Mouse (Mus musculus): ENCODE data around the gene Slc13a5. TPM values are rescaled to one million over a fixed set of nuclear protein-coding genes. Genes with fewer than 3 reads are reported as not detected.

Gene Slc13a5
- total and polyA plus RNA-seq, 3 experiments: not detected

DNA sequence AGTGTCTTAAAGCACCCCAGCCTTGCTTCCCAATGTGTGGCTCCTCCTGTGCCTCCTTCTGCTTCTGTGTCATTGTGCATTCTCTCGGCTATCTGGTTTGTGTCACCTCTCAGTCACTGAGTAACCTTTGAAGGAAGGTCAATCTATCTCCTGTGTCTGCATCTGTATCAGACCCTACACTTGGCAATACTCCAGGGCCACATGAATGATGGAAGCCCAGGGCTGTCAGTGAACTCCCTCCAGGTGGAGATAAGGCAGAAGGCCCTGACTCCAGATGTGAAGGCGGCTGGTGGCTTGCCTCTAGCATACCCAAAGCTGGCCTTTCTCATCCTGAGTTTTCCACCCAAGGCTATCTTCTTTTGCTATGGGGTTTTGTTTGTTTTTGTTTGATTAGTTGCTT lies 42.0 kb upstream of the Slc13a5 start:
- Histone ChIP-seq H3K27ac (ENCODE audit: control insufficient read depth, low read depth, low read length) (no peak overlapping the region), H3K9me3 (replicated peaks; ENCODE audit: insufficient read depth, low read length) (no peaks in the 10 kb centered on the region), H3K27me3 (ENCODE audit: control insufficient read depth in 1 of 2, insufficient read depth in 2 of 2, low read length in 2 of 2) (no peaks in the 10 kb centered on the region), H3K9ac (ENCODE audit: control insufficient read depth, low read depth, low read length, poor library complexity, severe bottlenecking) (no peak overlapping the region), H3K36me3 (ENCODE audit: control insufficient read depth in 1 of 2, insufficient read depth in 2 of 2, low read length in 2 of 2) (peaks cover 0 to 23% of the 10 kb centered on the region in 2 experiments; a peak in 2 of 4 replicates), H3K4me1 (ENCODE audit: control insufficient read depth in 1 of 2, insufficient read depth in 2 of 2, low read length in 2 of 2) (peaks cover 6 to 31% of the 10 kb centered on the region in 2 experiments), H3K79me2 (ENCODE audit: control insufficient read depth, insufficient read depth, low read length, poor library complexity) (no peaks in the 10 kb centered on the region), H3K4me3 (ENCODE audit: control insufficient read depth in 1 of 2, insufficient read depth in 1 of 2, low read depth in 2 of 2, low read length in 2 of 2) (no peak overlapping the region)
- DNase-seq (ENCODE audit: low read depth, low spot score): peak; percentile 82
- peak; percentile 43; the same call in 1 of the 2 replicates for TF ChIP-seq SIN3A (IDR thresholded peaks at IDR 0.05; ENCODE audit: low read length)
- no peak for TF ChIP-seq USF2 (IDR thresholded peaks at IDR 0.05; ENCODE audit: borderline replicate concordance in 1 of 2, insufficient read depth in 1 of 2, low read depth in 1 of 2, low read length in 2 of 2)
- no peak for TF ChIP-seq ZC3H11A (IDR thresholded peaks at IDR 0.05; ENCODE audit: low read depth, low read length)
- TF ChIP-seq NELFE (IDR thresholded peaks at IDR 0.05; ENCODE audit: low read depth, low read length): no peak
- no peak for TF ChIP-seq MAFK (IDR thresholded peaks at IDR 0.05; ENCODE audit: borderline replicate concordance, low read depth, low read length)
- no peak for TF ChIP-seq JUND (IDR thresholded peaks at IDR 0.05; ENCODE audit: low read depth, low read length)
- TF ChIP-seq CHD2 (IDR thresholded peaks at IDR 0.05; ENCODE audit: low read length): no peak
- no peak for TF ChIP-seq MAZ (IDR thresholded peaks at IDR 0.05; ENCODE audit: low read depth, low read length)
- TF ChIP-seq TBP (IDR thresholded peaks at IDR 0.05; ENCODE audit: low read depth, low read length): no peak
- TF ChIP-seq GABPA (IDR thresholded peaks at IDR 0.05; ENCODE audit: low read depth, low read length): no peak
- TF ChIP-seq SMC3 (IDR thresholded peaks at IDR 0.05; ENCODE audit: low read depth, low read length): no peak
- no peak for TF ChIP-seq MYC (IDR thresholded peaks at IDR 0.05; ENCODE audit: low read depth, low read length)
- peak; percentile 66 to 72; a peak in 3 of 4 replicates for TF ChIP-seq EP300 (IDR thresholded peaks at IDR 0.05; ENCODE audit: low read depth in 1 of 2, low read length in 2 of 2)
- no peak for TF ChIP-seq BHLHE40 (IDR thresholded peaks at IDR 0.05; ENCODE audit: borderline replicate concordance, low read depth, low read length)
- no peak for TF ChIP-seq NRF1 (IDR thresholded peaks at IDR 0.05; ENCODE audit: insufficient read depth, low read depth, low read length, poor library complexity, severe bottlenecking)
- no peak for TF ChIP-seq ZNF384 (IDR thresholded peaks at IDR 0.05; ENCODE audit: low read depth, low read length)
- peak; percentile 76 for TF ChIP-seq TCF12 (IDR thresholded peaks at IDR 0.05; ENCODE audit: low read depth, low read length)
- TF ChIP-seq MYB (IDR thresholded peaks at IDR 0.05; ENCODE audit: low read depth, low read length): no peak
- TF ChIP-seq CTCF (IDR thresholded peaks at IDR 0.05 in 2 of 3, conservative IDR thresholded peaks at IDR 0.05 in 1 of 3; ENCODE audit: control insufficient read depth in 1 of 3, insufficient read depth in 1 of 3, low read depth in 2 of 3, low read length in 3 of 3, poor library complexity in 1 of 3, severe bottlenecking in 1 of 3): no peak
- no peak for TF ChIP-seq POLR2A (IDR thresholded peaks at IDR 0.05; ENCODE audit: control insufficient read depth in 1 of 2, insufficient read depth in 1 of 2, low read depth in 1 of 2, low read length in 2 of 2, poor library complexity in 1 of 2)
- peak; percentile 93 for TF ChIP-seq ETS1 (IDR thresholded peaks at IDR 0.05; ENCODE audit: low read depth, low read length)
- no peak for TF ChIP-seq ZKSCAN1 (IDR thresholded peaks at IDR 0.05; ENCODE audit: low read depth, low read length)
- no peak for TF ChIP-seq ZMIZ1 (IDR thresholded peaks at IDR 0.05; ENCODE audit: low read depth, low read length)
- no peak for TF ChIP-seq POLR2AphosphoS5 (IDR thresholded peaks at IDR 0.05; ENCODE audit: borderline replicate concordance, low read depth, low read length)
- TF ChIP-seq TAL1 (IDR thresholded peaks at IDR 0.05; ENCODE audit: low read length): 0 out of 2 replicates have a peak, but pooled peaks have one; percentile 8
- no peak for TF ChIP-seq RAD21 (IDR thresholded peaks at IDR 0.05; ENCODE audit: low read depth, low read length)
- TF ChIP-seq MEF2A (IDR thresholded peaks at IDR 0.05; ENCODE audit: extremely low read depth, insufficient replicate concordance, low read depth, low read length, poor library complexity, severe bottlenecking): no peak
- 0 out of 2 replicates have a peak, but pooled peaks have one; percentile 22 for TF ChIP-seq HCFC1 (IDR thresholded peaks at IDR 0.05; ENCODE audit: low read depth, low read length)
- TF ChIP-seq RCOR1 (IDR thresholded peaks at IDR 0.05; ENCODE audit: low read depth, low read length): peak; percentile 65
- no peak for TF ChIP-seq E2F4 (IDR thresholded peaks at IDR 0.05; ENCODE audit: borderline replicate concordance, low read depth, low read length)
- no peak for TF ChIP-seq CHD1 (IDR thresholded peaks at IDR 0.05; ENCODE audit: low read depth, low read length)
- no peak for TF ChIP-seq POLR2AphosphoS2 (IDR thresholded peaks at IDR 0.05; ENCODE audit: low read length)
- TF ChIP-seq KAT2A (conservative IDR thresholded peaks at IDR 0.05; ENCODE audit: low read depth, low read length): no peak
- no peak for TF ChIP-seq USF1 (IDR thresholded peaks at IDR 0.05; ENCODE audit: low read depth, low read length)
- no peak for TF ChIP-seq UBTF (IDR thresholded peaks at IDR 0.05; ENCODE audit: borderline replicate concordance, insufficient read depth, low read depth, low read length)
- TF ChIP-seq MXI1 (IDR thresholded peaks at IDR 0.05; ENCODE audit: low read depth, low read length): peak; percentile 50
- no peak for TF ChIP-seq ELF1 (IDR thresholded peaks at IDR 0.05; ENCODE audit: low read depth, low read length)
- peak; percentile 78 for TF ChIP-seq GATA1 (IDR thresholded peaks at IDR 0.05; ENCODE audit: low read depth, low read length)

Data from MEL (cell line).